ENCODE assay signal across 8 mouse cellular contexts in genomic region chr13:36282018-36282417, GRCm38 (mm10).
DNase-seq lines count a peak whose midpoint lies in the region; ATAC-seq and TF ChIP-seq lines count a peak whose summit lies in the region.

No protein-coding gene starts in this region.

- no peaks in the 10 kb centered on the region for H3K4me1 ChIP-seq in intestine, embryonic 15.5 days (replicated peaks)
- H3K4me1 ChIP-seq in midbrain, postnatal 0 days (ENCODE audit: insufficient read depth, low read length) = peaks cover 14% of the 10 kb centered on the region; the same call in 1 of the 2 replicates

- no peak overlapping the region for H3K4me3 ChIP-seq in intestine, embryonic 15.5 days (replicated peaks)
- no peak overlapping the region for H3K4me3 ChIP-seq in midbrain, postnatal 0 days (ENCODE audit: low read depth, low read length)

- no peaks in the 10 kb centered on the region for H3K36me3 ChIP-seq in intestine, embryonic 15.5 days
- H3K36me3 ChIP-seq in midbrain, postnatal 0 days (ENCODE audit: insufficient read depth, low read length) = no peaks in the 10 kb centered on the region

- intact Hi-C loops in gastrocnemius, postnatal 14 days (cut with DNase I; ENCODE audit: low total_unique reads) = loop anchor here (5.0 kb wide), 1 partner anchor 1030 kb away; no protein-coding TSS in a partner anchor
- intact Hi-C loops in left cerebral cortex, postnatal 36 days (cut with DNase I) = loop anchor here (5.0 to 10.0 kb wide), 4 partner anchors 213 to 1030 kb away; no protein-coding TSS in a partner anchor

- no peak overlapping the region for H3K4me2 ChIP-seq in intestine, embryonic 15.5 days (replicated peaks)
- H3K4me2 ChIP-seq in midbrain, postnatal 0 days (ENCODE audit: low read depth, low read length, poor library complexity, severe bottlenecking) = peak overlapping the region; percentile 23; the same call in 1 of the 2 replicates

- no peaks in the 10 kb centered on the region for H3K27me3 ChIP-seq in intestine, embryonic 15.5 days (replicated peaks)
- H3K27me3 ChIP-seq in midbrain, postnatal 0 days (ENCODE audit: insufficient read depth, low read length) = no peaks in the 10 kb centered on the region

- H3K9ac ChIP-seq in intestine, embryonic 15.5 days = no peak overlapping the region
- no peak overlapping the region for H3K9ac ChIP-seq in midbrain, postnatal 0 days (replicated peaks; ENCODE audit: low read length, poor library complexity, severe bottlenecking)

- H3K9me3 ChIP-seq in intestine, embryonic 15.5 days = no peaks in the 10 kb centered on the region
- no peaks in the 10 kb centered on the region for H3K9me3 ChIP-seq in midbrain, postnatal 0 days (ENCODE audit: low read length)

- peak; percentile 45; the same call in 1 of the 2 replicates for ATAC-seq in intestine, embryonic 15.5 days
- peak; percentile 59 for ATAC-seq in midbrain, postnatal 0 days (ENCODE audit: low FRiP score)

- H3K27ac ChIP-seq in intestine, embryonic 15.5 days = no peak overlapping the region
- peak overlapping the region; percentile 82 for H3K27ac ChIP-seq in midbrain, postnatal 0 days (ENCODE audit: low read depth, low read length)

- 7% methylated on average over 6 of the region's 6 CpGs for WGBS in intestine, embryonic 15.5 days
- WGBS in midbrain, postnatal 0 days = under 1% methylated on average over 6 of the region's 6 CpGs

- DNase-seq in urinary bladder, adult 18-20 months (ENCODE audit: low spot score in 2 of 2) = peak; percentile 34 to 54
- DNase-seq in urinary bladder, postnatal 10 days (ENCODE audit: low spot score) = no peak
- DNase-seq in cerebellum, postnatal 4 days (ENCODE audit: low spot score in 2 of 2) = peak; percentile 55 to 84
- peak; percentile 58 for DNase-seq in gastrocnemius, postnatal 14 days
- DNase-seq in left cerebral cortex, postnatal 36 days (ENCODE audit: low spot score in 2 of 2) = peak; percentile 61 to 72
- peak; percentile 92 for DNase-seq in midbrain, postnatal 0 days (ENCODE audit: low spot score)
- peak; percentile 38 to 78 for DNase-seq in spleen, postnatal 4 days (ENCODE audit: low spot score in 2 of 2)

- peak; percentile 95 for TF ChIP-seq CTCF in midbrain, postnatal 0 days (IDR thresholded peaks at IDR 0.05)
